Mouse (Mus musculus) midbrain, postnatal 0 days (tissue): ENCODE measurements at regions not wholly inside any gene's neighbourhood (a gene's known extent, or its start where the extent isn't known, plus 50 kb on each side); places are given as distances from the start of the nearest gene placed in this dataset.

ENCODE experiments used
- ATAC-seq: fragments of 200-750 bp; cut with Nextera tagmentation; 2 replicates; pipeline ENCODE4 v1.8.0; 2017; ENCODE audit warnings: moderate number of reproducible peaks, mild to moderate bottlenecking, moderate TSS enrichment, moderate library complexity; ENCODE audit not compliant: low FRiP score
- DNase-seq: peaks from one replicate; pipeline ENCODE4 v3.0.0-alpha.2; 2015; ENCODE audit warnings: low spot score
- H3K27ac ChIP-seq: fragments of 300-500 bp; sonication (generic); 2 replicates; pipeline ENCODE4 v1.5.1; 2014; ENCODE audit warnings: low read depth, mild to moderate bottlenecking, low read length, mixed read lengths
- H3K27me3 ChIP-seq: fragments of 300-500 bp; sonication (generic); 2 replicates; pipeline ENCODE4 v1.6.1; 2014; ENCODE audit warnings: low read length, control low read depth, mixed read lengths; ENCODE audit not compliant: insufficient read depth
- H3K36me3 ChIP-seq: fragments of 300-500 bp; sonication (generic); 2 replicates; pipeline ENCODE4 v1.6.1; 2014; ENCODE audit warnings: low read length, control low read depth, mixed read lengths; ENCODE audit not compliant: insufficient read depth
- H3K4me1 ChIP-seq: fragments of 300-500 bp; sonication (generic); 2 replicates; pipeline ENCODE4 v1.6.1; 2014; ENCODE audit warnings: mild to moderate bottlenecking, control low read depth, antibody characterized with exemption, low read length, mixed read lengths; ENCODE audit not compliant: insufficient read depth
- H3K4me2 ChIP-seq: fragments of 300-500 bp; sonication (generic); 2 replicates; pipeline ENCODE4 v1.6.1; 2014; ENCODE audit warnings: low read depth, mild to moderate bottlenecking, low read length, mixed read lengths; ENCODE audit not compliant: poor library complexity, severe bottlenecking
- H3K4me3 ChIP-seq: fragments of 300-500 bp; sonication (generic); 2 replicates; pipeline ENCODE4 v1.5.1; 2014; ENCODE audit warnings: low read depth, mild to moderate bottlenecking, low read length, moderate library complexity
- H3K9ac ChIP-seq: fragments of 300-500 bp; sonication (generic); replicated peaks from 2 replicates; pipeline ENCODE4 v1.6.1; 2014; ENCODE audit warnings: mild to moderate bottlenecking, low read length, moderate library complexity, mixed read lengths; ENCODE audit not compliant: poor library complexity, severe bottlenecking
- H3K9me3 ChIP-seq: fragments of 300-500 bp; sonication (generic); 2 replicates; pipeline ENCODE4 v1.6.1; 2016; ENCODE audit warnings: low read length, control low read depth
- CTCF ChIP-seq: IDR thresholded peaks from 2 replicates; pipeline ENCODE4 v1.5.1; 2016; ENCODE audit warnings: antibody characterized with exemption, mild to moderate bottlenecking
- WGBS: fragments of 180-500 bp; shearing (Covaris S2); extraction: QIAGEN DNeasy Blood & Tissue Kit; methylation state at CpG from one replicate; pipeline ENCODE4 v1.1.7; 2014; 5-methylcytosine and 5-hydroxymethylcytosine counted together

GRCm38 (mm10) chr15:29026219-29026618 lies 822.7 kb downstream of the Dnah5 start:
- Histone ChIP-seq H3K4me2 (no peak overlapping the region), H3K4me3 (no peak overlapping the region), H3K27me3 (no peaks in the 10 kb centered on the region), H3K9ac (no peak overlapping the region), H3K9me3 (no peaks in the 10 kb centered on the region), H3K4me1 (no peaks in the 10 kb centered on the region), H3K36me3 (no peaks in the 10 kb centered on the region), H3K27ac (no peak overlapping the region)
- DNase-seq (no peak), ATAC-seq (no peak)
- no peak for TF ChIP-seq CTCF
- 90% methylated on average over 3 of the region's 3 CpGs for WGBS

DNA sequence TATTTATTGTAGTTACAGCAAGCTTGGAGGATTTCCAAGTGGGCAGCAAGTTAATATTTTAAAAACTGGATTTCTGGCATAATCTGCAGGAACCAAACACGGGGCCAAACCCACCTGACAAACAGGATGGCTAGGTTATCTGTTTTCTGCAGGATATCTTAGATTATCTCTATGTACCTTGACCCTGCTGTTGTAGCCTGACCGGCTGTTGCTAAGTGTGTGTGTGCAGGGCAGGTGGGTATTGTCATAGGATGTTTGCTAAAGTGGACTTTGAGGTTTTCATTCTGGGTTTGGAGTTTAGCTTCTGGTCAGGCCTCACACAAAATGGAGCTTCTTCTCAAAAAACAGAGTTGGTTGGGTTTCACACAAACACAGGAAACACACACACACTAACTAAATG lies 835.4 kb downstream of the Dnah5 start:
- Histone ChIP-seq H3K4me1 (no peaks in the 10 kb centered on the region), H3K27ac (no peak overlapping the region), H3K9ac (no peak overlapping the region), H3K36me3 (no peaks in the 10 kb centered on the region), H3K4me2 (no peak overlapping the region), H3K27me3 (no peaks in the 10 kb centered on the region), H3K4me3 (no peak overlapping the region), H3K9me3 (no peaks in the 10 kb centered on the region)
- no peak for TF ChIP-seq CTCF
- no peak for ATAC-seq
- no peak for DNase-seq
- 84% methylated on average over 2 of the region's 2 CpGs for WGBS

GRCm38 (mm10) chr15:29051166-29051565 lies 847.6 kb downstream of the Dnah5 start:
- no peaks in the 10 kb centered on the region for H3K36me3 ChIP-seq
- H3K4me2 ChIP-seq, result no peak overlapping the region
- H3K27ac ChIP-seq, result no peak overlapping the region
- ATAC-seq (no peak), DNase-seq (no peak)
- no peak overlapping the region for H3K4me3 ChIP-seq
- H3K4me1 ChIP-seq, result no peaks in the 10 kb centered on the region
- WGBS, result 80% methylated on average over 1 of the region's 1 CpGs
- no peak overlapping the region for H3K9ac ChIP-seq
- H3K9me3 ChIP-seq, result no peaks in the 10 kb centered on the region
- no peak for TF ChIP-seq CTCF
- no peaks in the 10 kb centered on the region for H3K27me3 ChIP-seq

GRCm38 (mm10) chr15:29051787-29052186 lies 848.2 kb downstream of the Dnah5 start:
- peak; percentile 36 for DNase-seq
- 77% methylated on average over 3 of the region's 3 CpGs for WGBS

GRCm38 (mm10) chr15:29061016-29061415 lies 857.5 kb downstream of the Dnah5 start:
- no peaks in the 10 kb centered on the region for H3K9me3 ChIP-seq
- no peaks in the 10 kb centered on the region for H3K27me3 ChIP-seq
- no peak overlapping the region for H3K4me2 ChIP-seq
- TF ChIP-seq CTCF, result no peak
- DNase-seq (no peak), ATAC-seq (no peak)
- no peaks in the 10 kb centered on the region for H3K4me1 ChIP-seq
- H3K4me3 ChIP-seq, result no peak overlapping the region
- H3K9ac ChIP-seq, result no peak overlapping the region
- H3K36me3 ChIP-seq, result no peaks in the 10 kb centered on the region
- no peak overlapping the region for H3K27ac ChIP-seq

More at GRCm38 (mm10) chr15:29051787-29052186, 848.2 kb downstream of the Dnah5 start:
- H3K4me1 ChIP-seq, result no peaks in the 10 kb centered on the region
- H3K9ac ChIP-seq, result no peak overlapping the region
- H3K4me3 ChIP-seq, result no peak overlapping the region
- TF ChIP-seq CTCF, result no peak
- H3K36me3 ChIP-seq, result no peaks in the 10 kb centered on the region
- H3K4me2 ChIP-seq, result no peak overlapping the region
- no peaks in the 10 kb centered on the region for H3K9me3 ChIP-seq
- ATAC-seq, result no peak
- H3K27ac ChIP-seq, result no peak overlapping the region
- no peaks in the 10 kb centered on the region for H3K27me3 ChIP-seq

DNA sequence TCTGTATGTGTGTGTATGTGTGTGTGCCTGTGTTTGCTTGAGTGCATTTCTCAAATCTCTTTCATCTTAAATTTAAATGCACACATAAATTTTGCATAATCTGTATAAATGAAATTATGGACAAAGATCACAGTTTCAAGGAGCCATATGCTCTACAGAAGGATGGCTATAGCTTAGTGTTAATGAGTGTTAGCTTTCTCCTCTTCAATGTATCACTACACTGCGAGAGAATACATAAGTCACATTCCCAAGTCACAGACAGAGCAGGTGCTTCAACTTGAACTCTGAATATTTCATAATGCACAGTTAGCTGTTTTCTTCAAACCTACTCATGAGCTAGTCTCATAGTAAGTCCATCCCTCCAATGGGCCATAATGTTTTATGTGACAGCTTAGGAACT lies 865.5 kb downstream of the Dnah5 start:
- ATAC-seq, result no peak

More for the DNA sequence above, 865.5 kb downstream of the Dnah5 start:
- WGBS, result 93% methylated on average over 1 of the region's 1 CpGs
- Histone ChIP-seq H3K4me1 (no peaks in the 10 kb centered on the region), H3K4me3 (no peak overlapping the region), H3K9me3 (no peaks in the 10 kb centered on the region), H3K4me2 (no peak overlapping the region), H3K9ac (no peak overlapping the region), H3K27me3 (no peaks in the 10 kb centered on the region), H3K36me3 (no peaks in the 10 kb centered on the region), H3K27ac (no peak overlapping the region)
- no peak for DNase-seq
- no peak for TF ChIP-seq CTCF
